Mouse (Mus musculus) neutrophil, adult 5-6 weeks (primary cell): ENCODE measurements around the gene Nr1d2. TPM values are rescaled to one million over a fixed set of nuclear protein-coding genes. Genes with fewer than 3 reads are reported as not detected.
"Not testable (repeated sequence)": the region's sequence is repeated elsewhere in the genome, so short reads cannot be mapped to it uniquely, and the experiment has no call there.

Source experiments
- ATAC-seq: fragments of 151-379, 151-347 bp; 2 replicates; pipeline ENCODE4 v1.8.0; 2017; ENCODE audit warnings: mild to moderate bottlenecking, moderate TSS enrichment; ENCODE audit not compliant: insufficient number of reproducible peaks, poor library complexity, low FRiP score, severe bottlenecking; ENCODE audit errors: extremely low read depth
- total RNA-seq: library from RNA; stranded (forward); fragments of 200-1000 nt; gene quantifications from 2 replicates; pipeline ENCODE4 v1.2.3, GENCODE M21; 2017

The Nr1d2 gene
- total RNA-seq, 1 experiment from 2014 or later, result 22.0 TPM

DNA sequence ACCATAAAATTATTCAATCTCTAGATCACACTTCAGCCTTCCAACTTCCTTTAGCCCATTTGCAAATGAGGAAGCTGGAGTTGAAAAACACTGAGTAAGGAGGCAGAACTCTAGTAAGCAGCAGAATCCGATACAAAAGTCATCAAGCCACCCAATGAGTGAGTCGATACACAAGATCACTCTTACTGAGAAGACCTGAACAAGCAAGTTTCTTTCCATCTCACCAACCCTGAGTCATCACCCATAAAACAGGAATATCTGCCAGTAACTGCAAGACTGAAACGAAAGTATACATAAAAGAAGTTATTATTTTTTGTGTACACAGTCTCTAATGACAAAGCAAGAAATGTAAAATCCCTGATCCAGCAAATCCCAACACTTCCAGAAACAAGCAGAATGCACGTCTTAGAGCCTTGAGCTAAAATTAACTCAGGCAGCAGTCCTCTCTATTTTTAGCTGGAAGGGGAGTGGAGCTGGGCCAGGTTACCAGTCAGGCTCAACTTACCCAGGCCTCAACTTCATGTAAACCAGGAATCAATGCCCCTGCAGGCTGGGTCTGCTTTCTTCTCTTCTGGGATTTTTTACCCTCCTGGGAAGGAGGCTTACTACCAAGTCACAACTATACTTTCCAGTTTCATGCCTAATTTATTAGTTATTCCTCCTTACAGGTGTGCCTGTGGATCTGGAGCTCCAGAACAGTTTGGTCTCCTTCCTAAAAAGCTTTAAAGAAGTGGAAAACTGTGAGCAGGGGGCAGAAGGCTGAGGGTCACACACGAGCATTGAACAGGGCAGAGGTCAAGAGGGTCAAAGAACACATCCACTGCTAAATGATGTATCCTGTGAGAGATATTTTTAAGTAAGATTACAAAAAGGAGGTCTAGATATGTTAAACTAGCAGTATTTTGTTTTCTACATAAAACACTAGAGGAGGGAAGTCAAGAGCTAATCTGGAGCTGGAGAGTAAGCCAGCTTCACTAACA is 4.7 kb downstream of the Nr1d2 start:
- no peak for ATAC-seq

DNA sequence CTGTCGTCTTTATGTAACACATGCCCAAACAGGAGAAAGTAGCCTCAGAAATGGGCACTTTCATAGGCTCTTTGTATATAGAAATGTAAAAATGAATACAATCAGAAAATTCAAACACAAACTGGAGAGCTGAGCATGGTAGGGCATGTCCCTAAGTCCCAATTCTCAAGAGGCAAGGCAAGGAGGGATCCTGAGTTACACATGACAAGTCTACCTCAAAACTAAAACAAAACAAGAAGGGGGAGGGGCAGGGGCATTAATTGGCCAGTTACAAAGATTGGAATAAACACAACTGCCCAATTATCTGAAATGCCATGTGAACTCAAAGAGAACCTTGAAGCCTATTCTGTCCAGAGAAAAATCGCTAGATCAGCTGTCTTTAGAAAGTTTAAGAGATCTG is 5.9 kb downstream of the Nr1d2 start:
- no peak for ATAC-seq

DNA sequence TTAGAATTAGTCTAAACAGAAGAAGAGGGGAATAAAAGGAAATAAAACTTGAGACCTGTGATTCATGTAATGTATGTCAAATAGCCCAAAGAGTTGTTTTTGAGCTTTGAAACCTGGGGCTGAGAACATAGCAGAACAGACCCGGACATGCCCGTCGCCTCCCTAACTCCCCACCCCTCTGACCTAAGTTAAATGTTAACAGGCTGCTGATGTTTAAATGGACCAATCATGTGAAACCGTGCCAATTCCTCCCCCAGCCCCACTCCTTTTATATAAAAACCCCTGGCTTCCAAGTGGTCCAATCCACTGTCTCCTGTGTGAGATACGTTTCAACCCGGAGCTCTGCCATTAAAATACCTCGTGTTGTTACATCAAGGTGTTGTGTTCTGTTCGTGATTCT is 7.1 kb downstream of the Nr1d2 start:
- not testable (repeated sequence) for ATAC-seq

DNA sequence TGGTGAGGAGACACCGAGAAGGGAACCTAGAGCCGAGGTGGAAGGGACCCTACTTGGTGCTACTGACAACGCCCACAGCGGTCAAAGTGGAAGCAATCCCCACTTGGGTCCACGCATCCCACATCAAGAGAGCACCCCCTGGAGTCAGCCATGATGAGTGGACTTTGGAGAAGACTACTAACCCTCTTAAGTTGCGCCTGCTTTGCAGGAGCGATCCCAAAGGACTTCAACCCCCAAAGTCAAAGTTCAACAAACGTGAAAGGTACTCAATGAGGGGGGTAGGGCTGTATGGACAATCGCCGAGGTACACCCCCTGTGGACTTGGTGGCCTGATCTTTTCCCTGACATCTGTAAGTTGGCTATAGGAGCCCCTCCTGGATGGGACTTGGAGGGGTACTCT is 9.2 kb downstream of the Nr1d2 start:
- ATAC-seq, result not testable (repeated sequence)

DNA sequence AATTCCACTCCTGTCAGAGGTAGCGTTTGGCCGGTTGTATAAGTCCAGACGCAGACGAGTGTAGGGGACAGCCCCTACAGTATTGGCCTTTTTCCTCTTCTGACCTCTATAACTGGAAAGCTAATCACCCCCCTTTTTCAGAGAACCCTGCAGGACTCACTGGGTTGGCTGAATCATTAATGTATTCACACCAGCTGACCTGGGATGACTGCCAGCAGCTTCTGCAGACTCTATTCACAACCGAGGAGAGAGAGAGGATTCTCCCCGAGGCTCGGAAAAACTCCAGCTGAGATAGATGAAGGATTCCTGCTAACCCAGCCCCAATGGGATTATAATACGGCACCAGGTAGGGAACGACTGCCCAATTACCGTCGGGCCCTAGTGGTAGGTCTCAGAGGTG is 12.7 kb downstream of the Nr1d2 start:
- not testable (repeated sequence) for ATAC-seq

GRCm38 (mm10) chr14:18225431-18225830 is 13.5 kb downstream of the Nr1d2 start:
- not testable (repeated sequence) for ATAC-seq

- no peak for ATAC-seq
Observed at GRCm38 (mm10) chr14:18221977-18222376, 16.9 kb downstream of the Nr1d2 start.

DNA sequence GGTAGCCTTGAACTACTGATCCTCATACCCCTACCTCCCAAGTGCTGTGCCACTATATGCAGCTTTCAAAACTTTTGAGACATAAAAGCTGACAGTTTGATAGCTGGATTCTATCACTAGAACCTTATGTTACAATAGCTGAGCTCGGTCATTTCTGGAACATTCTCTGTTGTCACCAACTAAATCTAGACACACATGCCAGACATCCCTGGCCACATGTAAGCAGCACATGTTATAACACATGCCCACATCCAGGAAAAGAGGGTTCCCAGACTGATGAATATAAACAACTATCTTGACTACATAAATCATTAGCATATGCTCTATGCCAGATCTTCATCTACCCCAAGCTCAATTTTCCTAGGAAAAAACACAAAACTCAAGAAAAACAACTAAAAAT is 21.8 kb downstream of the Nr1d2 start:
- no peak for ATAC-seq

GRCm38 (mm10) chr14:18216428-18216827 is 22.5 kb downstream of the Nr1d2 start:
- no peak for ATAC-seq

GRCm38 (mm10) chr14:18210795-18211194 is 28.1 kb downstream of the Nr1d2 start:
- no peak for ATAC-seq

GRCm38 (mm10) chr14:18204315-18204714 is 34.6 kb downstream of the Nr1d2 start:
- ATAC-seq, result not testable (repeated sequence)

GRCm38 (mm10) chr14:18201413-18201812 is 37.5 kb downstream of the Nr1d2 start:
- ATAC-seq, result no peak

DNA sequence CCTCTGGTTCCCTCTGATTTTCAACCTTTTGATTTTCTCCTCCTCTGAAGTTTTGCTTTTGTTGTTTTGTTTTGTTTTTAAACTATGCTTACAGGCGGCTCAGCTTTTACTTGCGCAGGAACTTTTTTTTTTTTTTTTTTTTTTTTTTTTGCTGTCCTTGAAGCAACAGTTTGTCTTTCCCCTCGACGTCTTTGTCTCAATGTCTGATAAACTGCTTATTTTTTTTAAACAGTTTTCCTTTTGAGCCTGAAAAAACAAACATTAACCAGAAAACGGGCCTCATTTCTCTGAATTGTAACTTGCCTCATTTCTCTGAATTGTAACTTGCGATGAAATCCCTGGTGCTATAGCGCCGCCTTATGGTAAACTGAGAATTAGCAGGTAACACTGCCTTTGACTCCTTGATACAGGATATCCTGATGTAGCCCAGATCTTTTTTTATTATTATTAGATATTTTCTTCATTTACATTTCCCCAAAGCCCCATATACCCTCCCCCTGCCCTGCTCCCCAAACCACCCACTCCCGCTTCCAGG is 52.0 kb downstream of the Nr1d2 start:
- ATAC-seq, result no peak

DNA sequence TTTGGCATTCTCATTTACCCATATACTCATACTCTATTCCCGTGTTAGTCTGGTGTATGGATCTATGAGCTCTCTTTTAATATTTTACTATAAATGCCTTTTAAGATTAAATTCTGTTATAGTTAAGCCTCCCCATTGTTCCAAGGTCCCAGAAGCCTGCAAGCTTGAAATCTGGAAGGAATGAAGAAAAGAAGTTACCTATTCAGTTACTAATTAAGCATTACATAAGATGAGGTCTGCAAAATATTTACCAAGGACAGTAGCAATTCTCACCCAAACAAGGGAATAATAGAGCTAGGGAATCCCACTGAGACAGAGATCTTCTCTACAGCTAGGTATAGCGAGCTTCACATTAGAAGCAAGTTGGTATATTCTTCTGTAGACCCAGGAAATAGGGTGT is 61.4 kb downstream of the Nr1d2 start:
- ATAC-seq, result not testable (repeated sequence)

GRCm38 (mm10) chr14:18167597-18167996 is 71.3 kb downstream of the Nr1d2 start:
- no peak for ATAC-seq

GRCm38 (mm10) chr14:18167041-18167440 is 71.9 kb downstream of the Nr1d2 start:
- ATAC-seq, result no peak

Other genes starting within 250 kb of the Nr1d2 start
- gene Nkiras1, start 32.0 kb upstream of the Nr1d2 start, total RNA-seq, result 23.6 and 27.5 TPM in 2 replicates
- 768 and 793 TPM in 2 replicates for gene Rpl15, start 32.3 kb upstream of the Nr1d2 start, total RNA-seq
- gene Ube2e1, start 92.7 kb upstream of the Nr1d2 start, total RNA-seq, result 27.6 and 44.5 TPM in 2 replicates